Mouse (Mus musculus): ENCODE measurements around the gene Edar. TPM values are rescaled to one million over a fixed set of nuclear protein-coding genes. Genes with fewer than 3 reads are reported as not detected.

Edar gene
- polyA plus RNA-seq, 3 experiments from 2014 or later, result not detected

DNA sequence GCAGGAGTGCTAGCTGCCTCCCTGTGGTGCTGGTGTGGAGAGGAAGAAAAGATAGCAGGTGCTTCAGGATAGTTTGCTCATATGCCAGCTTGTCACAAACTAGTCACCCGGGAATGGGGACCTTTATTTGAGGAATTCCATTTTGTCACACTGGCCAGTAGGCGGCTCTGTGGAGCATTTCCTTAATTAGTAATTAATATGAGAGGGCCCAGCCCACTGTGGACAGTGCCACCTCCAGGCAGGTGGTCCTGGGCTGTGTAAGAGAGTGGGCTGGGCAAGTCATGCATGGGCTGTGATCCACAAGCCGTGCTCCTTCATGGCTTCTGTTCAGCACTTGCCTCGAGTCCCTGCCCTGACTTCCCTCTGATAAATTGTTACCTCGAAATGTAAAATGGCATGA is 26.7 kb downstream of the Edar start:
- ATAC-seq, result no peak

DNA sequence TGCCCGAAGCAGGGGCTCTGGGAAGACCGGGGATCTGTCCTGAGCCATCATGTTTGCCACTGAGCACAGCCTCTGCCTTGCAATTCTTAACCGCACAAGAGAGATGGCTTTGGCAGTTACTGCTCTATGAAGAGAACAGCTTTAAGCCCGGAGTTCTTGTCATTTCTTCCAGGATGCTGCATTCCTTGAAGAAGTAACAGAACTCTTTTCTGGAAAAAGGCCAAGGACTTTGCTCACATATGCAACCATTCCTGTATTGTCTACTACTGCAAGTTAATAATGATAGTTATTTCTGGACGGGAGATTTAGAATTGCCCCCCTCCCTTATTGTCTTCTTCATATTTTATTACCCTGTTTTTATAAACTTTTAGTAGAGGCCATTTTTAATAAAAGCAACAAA is 30.8 kb downstream of the Edar start:
- ATAC-seq, result no peak

DNA sequence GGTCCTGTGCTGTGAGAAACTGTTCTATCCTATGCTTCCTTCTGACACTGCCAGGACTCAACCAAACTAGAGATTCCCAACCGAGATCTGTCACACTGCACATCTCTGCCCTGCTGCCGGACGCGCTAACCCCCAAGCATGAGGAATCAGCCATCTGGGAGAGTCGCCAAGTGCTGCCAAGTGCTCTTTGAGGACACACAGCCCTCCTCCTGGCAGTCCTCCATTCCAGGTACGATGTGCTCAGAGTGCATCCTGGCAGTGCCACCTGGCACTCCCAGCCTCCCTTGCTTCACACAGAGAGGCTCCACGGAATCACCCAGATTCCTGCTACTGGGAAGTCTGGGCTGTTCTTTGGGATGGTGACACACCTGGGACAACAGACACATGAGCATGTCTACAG is 31.3 kb downstream of the Edar start:
- ATAC-seq, result no peak

DNA sequence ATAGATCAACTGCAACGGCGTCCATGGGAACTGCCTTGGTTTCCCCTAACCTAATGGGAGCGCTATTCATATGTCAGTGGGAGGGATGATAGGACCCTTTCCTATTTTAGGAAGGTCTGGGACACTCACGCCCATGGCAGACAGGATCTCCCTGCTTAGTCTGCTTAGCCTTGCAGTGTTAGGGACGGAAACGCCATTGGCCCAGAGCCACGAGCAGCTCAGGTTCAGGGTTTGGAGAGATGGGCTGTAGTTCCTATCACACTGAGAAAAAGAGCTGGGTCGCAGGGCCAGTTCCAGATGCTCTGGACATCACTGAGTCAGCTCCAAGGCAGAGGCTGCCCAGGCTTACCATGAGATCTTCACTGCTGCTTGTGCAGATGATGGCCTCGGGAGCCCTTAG is 32.5 kb downstream of the Edar start:
- no peak for ATAC-seq

DNA sequence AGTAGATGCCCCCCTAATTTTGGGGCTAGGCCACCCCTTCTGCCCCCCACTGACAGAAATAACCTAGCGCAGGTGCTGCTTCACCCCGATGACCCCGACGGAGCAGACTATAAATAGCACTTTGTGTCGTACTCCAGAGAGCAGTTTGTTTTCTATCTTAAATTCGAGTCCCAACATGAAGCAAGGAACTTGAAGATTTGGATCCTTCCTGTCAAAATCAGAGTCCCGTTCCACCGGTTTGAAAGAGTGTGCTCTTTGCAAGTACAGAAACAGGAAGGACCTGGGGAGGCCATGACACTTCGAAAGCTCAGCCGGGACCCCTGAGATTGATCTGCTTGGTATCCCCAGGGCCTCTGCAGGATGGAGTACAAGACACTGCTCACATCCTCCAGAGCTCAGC is 33.8 kb downstream of the Edar start:
- no peak for ATAC-seq

DNA sequence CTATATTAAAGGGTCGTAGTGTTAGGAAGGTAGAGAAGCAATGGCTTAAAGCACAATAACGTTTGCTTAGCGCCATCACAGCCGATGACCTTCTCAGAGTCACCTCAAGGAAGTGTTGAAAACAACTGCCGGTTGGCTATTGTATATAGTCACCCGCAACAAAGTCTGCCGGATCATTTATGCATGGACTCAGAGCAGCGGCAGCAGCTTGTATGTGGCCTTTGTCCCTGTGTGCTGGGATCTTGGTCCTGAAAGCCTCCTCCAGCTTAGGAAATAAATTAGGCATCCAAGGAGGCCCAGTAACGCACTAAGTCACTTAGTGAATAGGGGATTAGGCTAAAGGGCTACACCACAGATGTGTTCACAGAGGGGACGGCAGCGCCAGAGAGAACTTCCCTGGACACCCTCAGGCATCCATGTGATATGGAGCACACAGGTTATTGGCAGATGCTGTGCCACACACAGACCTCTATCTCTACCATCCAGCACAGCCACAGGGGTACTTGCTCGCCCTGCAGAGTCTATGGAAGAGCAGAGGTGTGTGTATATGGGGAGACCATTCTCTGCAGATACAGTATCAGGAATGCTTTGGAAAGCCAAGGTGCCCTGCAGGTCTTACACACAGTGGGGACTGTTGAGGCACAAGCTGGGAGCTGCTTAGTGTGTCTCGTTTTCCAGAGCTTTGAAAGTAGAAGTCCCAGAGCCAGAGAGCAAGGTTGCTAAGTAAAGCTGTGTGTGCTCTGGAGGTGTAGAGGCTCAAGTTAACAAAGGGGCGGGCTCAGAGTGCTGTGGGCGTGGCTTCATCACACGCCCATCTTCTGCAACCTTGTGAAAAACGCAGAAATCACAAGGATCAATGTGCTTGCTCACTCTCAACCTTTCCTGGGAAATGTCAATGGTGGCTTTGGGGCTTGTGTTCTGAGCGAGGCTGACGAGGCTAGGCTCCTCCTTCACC is 34.7 kb downstream of the Edar start:
- ATAC-seq, result no peak

DNA sequence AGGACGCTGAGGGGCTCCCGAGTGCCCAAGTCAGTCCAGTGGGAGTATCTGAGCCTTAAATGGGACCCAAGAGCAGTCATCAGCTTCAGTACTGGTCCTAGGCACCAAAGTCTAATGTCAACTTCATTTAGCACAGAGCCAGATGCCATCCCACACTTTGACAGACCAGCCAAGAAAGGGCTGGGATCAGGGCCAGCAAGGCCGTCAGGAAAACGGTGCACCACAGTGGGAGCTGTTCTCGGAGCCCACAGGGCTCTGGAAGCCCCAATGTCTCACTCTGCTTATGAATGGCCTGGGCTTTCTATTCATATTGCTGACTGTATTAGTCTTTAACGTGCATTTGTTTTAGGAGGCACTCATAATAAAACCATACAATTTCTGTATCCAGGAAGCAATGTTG is 36.2 kb downstream of the Edar start:
- no peak for ATAC-seq

DNA sequence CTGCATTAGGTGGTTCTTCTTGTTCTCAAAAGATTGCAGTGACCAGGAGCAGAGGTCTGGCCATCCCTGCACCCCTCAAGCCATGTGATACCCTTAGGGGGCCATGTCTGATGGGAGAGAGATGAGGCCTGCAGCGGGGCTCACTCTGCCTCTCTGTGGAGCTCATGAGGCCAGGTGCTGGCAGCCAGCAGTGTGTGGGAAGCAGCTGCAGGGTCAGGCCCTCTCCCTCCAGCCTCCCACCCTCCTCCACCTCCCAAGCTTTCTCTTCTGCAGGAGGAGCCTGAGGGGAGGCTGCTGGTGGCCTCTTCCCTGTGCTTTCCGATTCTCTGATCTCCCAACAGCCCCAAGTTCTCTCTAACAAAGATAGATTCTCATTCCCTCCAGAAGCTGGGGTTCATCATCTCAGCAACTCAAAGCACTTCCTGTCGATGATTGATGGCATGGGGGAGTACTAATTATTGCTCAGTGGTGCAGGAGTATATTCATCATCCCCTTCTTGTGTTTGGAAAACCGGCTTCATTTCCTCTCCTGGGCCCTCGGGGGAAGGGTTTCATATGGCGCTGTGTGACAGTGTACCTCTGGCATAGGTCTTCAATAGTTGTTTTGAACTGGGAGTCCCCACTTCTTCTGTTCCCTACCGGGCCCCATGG is 38.9 kb downstream of the Edar start:
- ATAC-seq, result no peak

DNA sequence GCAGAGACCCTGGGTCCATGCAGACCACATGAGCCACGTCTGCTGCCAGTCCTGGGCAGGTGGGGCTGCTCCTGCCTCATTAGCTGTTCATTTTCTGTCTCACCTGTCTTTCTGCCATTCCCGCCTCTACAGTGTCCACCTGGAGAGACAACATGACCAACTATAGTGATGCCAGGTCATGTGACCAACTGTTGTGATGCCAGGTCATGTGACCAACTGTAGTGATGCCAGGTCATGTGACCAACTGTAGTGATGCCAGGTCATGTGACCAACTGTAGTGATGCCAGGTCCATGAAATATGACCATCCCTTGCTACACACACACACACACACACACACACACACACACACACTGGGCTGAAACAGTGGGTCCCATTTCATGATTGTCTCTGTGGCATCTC is 41.9 kb downstream of the Edar start:
- ATAC-seq, result no peak

DNA sequence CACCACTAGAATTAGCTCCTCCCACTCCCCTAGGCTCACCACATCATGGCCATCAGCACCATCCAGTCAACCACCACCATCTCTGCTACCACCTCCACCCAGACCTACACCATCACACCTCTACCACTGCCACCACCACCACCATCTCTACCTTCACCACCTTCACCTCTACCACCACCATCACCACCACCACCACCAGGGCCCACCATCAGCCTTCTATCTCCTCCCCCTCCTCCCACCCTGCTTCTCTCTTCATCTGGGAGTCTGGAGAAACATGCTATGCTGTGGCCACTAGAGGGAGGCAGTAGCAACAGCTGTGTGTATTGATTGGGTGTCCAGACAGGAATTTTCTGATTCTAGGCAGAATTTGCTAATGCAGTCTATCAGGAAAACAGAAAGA is 47.9 kb downstream of the Edar start:
- no peak for ATAC-seq

DNA sequence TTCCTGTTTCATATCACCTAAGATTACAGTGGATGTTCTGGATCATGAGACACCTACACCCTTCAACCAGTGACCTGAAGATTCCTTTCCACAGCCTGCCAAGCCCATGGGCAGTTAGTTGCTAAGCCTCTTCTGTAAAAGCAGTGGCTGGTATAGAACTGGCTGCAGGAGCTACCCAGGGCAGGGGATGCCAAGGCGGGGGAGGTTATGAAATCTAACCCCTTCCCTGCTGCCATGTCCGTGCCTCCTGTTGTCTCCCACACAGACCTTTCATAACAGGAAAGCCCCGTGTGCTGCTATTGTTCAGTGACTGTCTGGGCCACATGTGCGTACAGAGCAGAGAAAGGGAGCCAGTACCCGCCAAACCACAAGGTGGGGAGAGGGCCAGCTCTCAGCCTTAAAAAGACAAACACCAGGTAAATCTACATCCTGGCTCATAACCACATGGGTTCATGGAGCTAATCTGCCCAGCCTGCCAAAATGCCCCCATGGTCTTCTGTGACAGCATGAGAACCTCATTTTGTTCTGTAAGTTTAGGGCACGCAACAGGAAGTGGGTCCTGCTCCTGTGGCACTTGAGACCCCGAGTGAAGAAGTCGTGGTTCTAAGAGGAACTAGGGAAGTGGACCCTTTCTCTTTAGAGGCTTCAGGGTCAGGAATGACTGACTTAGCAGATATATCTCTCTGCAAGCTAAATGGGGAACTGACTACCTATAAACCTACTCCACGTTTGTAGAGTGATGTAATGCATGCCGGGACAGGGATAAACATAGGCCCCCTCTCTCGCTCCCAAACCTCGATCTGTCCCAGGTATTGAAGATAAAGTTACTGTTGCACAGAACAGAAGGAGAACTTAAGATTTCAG is 50.4 kb downstream of the Edar start:
- no peak for ATAC-seq

DNA sequence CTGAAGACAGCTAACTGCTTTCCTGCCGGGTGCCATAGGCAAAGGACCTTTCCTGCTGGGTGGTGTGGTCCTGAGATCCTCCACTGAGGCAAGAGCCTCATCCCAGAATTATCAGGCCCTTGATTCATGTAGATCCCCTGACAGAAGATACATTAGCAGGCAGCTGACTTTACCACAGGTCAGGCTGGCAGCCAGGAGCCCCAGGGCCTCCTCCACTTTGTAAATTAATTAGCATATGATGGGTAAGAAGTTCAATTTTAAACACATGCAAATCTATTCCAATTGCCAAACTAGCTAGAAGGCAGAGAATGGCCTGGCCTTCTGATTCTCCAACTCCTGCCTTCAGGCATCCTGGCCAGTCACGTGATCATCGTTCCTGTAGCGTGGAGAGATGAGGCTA is 56.2 kb downstream of the Edar start:
- ATAC-seq, result no peak

DNA sequence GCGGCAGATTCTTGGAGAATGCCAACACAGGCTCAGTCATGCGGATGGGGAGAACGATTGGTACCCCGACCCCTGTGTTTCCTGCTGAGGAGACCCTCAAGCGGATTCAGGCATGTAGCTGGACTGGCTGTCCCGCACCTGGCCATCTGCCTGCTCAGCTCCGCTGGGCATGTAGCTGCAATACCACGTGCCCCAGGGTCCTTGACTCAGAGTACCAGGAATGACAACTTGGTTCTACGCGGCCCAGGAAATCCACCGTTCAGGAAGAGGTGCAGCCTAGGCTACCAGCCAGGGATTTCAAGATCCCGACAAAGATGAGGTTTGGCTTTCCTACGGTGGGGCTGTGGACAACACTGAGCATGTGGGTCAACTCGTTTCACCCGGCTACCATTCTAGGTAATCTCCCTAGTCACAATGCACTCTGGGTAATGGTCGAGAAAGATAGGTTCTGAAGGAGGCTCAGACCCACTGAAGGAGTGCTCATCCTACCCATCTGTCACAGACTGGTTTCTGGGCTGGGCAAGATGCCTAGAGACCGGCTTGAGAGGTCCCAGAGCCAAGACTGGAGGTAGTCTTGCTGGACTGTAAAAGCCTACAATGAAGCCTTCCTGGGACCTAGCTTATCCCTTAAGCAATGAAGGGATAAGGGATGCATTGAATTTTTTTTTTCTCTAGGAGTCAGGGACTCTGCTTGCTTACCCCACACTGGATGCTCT is 56.8 kb downstream of the Edar start:
- no peak for ATAC-seq

DNA sequence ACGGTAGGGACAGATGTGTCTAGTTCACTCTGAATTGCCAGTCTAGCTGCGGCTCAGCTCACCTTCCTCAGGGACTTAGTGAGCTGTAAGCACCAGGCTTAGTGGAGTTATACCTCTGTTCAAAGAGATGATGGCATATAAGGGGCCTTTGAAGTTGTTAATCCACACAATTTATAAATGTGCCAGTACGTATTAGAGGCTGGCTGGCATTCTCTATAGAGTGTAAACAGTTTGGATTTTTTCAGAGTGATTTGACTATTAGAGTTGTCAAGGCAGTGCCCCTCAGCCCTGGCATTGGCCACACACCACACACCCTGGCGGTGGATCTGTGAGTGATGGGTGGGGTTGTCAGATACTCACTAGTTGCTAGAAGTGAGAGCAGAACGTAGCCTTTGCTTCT is 58.9 kb downstream of the Edar start:
- no peak for ATAC-seq

DNA sequence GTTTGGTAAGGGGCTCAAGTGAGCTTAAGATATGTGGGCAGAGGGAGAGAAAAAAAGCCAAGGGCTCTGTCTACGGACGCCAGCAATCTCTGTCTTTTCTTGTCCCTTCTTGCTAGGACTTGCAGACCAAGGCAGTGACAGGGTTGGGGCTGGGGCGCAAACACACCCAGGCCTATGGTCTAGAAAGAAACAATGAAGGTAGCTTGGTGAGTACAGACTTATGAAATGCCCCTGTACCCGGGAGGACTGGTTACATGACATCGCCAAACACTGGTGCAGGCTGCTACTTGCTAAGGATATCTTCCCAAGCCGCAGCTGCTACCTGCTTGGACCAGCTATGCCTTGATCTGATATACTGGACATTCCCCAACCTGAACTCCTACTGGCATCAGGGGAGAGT is 60.9 kb downstream of the Edar start:
- ATAC-seq, result no peak

DNA sequence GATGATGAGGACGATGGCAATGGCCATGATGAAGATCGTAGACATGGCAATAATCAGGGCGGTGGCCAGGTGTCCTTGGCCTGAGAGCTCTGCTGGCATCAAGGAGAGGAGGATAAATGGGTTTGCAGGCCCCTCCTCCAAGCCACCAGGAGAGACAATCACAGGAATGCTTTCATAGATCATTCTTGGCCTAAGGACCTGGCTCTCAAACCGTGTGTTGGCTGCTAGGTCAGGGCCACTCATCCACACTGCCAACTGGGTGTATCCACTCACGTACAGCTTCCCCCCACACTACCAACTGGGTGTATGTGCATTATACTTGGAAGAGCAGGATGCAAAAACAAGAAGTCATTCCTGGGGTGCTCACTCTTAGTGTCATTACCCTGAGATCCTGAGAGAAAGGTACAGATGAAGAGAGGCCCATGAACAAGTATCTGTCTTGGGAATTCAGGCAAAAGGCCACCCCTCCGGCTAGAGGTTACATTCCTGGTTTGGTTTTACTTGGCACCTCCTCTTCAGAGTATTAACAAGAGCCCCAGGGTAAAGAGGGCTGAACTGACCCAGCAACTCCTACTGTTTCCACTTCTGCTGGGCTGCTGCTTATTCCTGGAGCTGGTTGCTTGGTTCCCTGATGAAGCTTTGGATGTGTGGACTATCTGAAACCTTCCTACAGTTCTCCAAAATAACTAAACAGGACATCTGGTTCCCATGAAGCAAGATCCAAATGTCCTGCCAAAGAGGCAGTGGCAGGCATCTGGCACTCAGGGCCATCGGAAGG is 64.8 kb downstream of the Edar start:
- no peak for ATAC-seq

DNA sequence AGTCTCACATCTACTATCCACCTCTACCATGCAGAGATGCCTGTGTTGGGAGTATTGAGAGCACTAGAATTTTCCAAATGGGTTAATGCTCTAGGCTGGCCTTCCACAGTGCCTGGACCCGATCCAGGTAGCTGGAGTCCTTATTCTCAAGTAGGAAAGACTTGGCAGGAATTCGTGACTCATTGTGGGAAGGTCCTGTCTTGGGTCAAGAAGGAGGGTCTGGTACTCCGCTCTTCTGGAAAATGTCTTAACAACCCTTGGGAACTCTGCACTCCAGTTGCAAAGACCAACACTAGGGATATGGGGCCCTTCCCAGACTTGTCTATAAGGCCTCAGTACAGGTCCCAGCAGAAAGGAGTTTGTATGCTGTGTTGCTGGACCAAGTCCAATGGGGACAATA is 66.6 kb downstream of the Edar start:
- ATAC-seq, result no peak

DNA sequence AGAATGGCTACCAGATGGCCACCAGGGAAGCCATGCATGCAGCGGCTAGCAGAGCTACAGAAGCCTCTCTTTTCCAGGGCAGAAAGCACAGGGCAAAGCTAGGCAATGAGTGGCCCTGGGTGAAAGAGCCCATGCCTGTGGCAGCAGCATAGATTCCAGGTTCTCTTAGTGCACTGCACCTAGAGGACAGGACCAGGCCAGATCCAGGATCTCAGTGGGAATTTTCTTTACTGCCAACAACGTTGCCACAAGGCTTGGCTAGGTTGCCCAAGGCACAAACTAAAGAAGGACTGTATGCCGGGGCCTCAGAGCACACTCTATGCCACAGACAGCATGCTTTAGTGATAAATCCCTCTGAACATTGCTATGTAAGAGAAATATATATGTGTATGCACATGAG is 69.1 kb downstream of the Edar start:
- no peak for ATAC-seq

DNA sequence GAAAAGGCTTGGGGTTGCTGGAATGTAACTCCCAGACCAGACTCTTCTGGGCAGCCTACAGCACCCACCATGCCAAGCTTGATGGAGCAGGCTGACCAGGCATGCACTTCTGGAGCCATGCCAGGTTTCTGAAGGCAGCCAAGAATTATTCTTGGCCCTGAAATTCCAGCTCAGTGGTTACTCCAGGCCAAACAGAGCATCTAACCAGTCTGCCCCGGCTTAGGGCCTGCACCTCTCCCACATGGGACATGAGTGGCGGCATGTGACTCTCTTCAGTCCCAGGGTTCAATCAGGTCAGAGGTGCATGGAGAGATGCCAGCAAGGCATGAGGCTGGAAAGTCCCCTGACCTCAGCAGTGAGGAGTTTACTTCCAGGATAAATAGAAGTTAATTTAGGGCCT is 70.7 kb downstream of the Edar start:
- ATAC-seq, result no peak

DNA sequence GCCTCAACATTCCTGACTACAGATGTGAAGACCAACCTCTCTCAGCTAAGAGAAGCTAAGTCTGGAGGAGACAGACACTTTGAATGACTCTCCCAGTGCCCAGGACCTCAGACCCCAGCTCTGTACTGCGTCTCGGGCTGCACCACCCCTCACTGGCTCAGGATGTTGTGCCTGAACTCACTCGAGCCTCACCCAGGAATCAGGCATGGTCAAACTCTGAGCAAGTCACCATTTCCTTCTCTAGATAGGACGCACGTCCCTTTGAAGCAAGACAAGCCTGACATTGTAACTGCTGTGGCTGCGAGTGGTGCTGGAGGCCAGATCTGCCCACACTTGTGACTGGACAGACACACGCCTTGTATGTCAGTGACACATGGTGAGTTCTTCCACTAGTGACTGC is 73.5 kb downstream of the Edar start:
- ATAC-seq, result no peak

DNA sequence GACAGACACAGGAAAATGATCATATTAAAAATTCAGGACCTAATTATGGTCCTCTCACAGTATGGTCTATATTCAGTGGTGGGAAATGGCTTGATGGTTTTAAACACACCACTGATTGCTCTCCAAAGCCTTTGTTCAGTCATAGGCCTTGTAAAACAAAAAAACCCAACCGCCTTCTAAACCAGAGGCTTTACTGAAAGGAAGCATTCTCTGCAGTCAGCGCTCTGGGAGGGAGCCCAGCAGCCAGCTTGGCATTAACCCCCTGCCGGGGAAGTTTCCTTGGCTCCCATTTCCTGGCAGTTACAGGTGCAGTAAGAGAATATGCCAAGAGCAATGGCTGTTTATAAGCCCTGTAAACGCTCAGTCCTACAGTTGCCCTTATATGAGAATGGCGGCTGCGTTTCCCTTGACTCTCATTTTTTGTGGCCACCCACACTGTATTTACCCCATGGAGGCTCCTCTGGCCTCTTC is 74.0 kb downstream of the Edar start:
- ATAC-seq, result no peak

DNA sequence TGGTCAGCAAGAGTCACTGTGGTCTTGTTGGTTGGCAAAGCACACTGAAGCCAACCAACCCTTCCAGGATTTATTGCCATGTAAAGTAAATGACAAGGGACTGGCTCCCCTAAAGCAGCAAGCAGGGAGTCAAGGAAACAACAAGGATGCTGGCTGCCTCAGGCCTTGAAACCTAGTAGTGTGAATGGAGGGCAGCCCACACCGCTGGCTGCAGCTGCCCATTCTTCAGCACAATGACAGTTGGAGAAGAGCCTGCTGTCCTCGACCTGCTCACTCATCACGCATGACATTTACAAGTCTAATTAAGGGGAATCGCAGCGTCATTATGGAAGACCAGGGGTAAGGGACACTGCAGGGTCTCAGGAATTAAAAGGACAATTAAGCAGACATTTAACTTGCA is 74.5 kb downstream of the Edar start:
- no peak for ATAC-seq
